Mouse (Mus musculus): Measurements from ENCODE around the gene Exd1.

DNA sequence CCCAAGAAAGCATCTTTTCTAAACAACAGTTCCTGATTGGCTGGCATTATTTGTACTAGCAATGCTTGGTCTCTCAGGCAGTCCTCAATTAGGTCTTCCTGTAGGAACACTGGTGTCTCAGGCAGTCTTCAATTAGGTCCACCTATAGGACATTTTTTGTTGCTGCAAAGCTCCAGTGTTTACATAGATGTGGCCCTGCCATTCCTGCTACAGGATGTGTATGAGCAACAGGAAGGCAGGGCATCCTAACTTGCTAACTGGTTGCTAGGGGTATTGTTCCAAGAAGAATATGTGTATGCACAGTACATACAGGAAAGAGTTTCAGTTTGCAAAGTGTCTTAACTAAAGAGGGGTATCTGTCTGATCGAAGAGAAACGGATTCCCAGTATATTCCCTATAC, 51.3 kb downstream of the Exd1 start:
- TF ChIP-seq CTCF (IDR thresholded peaks at IDR 0.05; ENCODE audit: control insufficient read depth, insufficient read depth, insufficient read length) (no peak), MYOD1 (IDR thresholded peaks at IDR 0.05; ENCODE audit: control insufficient read depth, insufficient read length, low read depth) (no peak), MAX (IDR thresholded peaks at IDR 0.05) (no peak), USF1 (IDR thresholded peaks at IDR 0.05; ENCODE audit: low read depth) (no peak)
